Mouse (Mus musculus) MN1 (cell line): ENCODE results near the gene Zyg11b.
A peak's percentile ranks its signal among the peaks of the same experiment; 100 is the strongest.

ENCODE experiments used
- DNase-seq: peaks from one replicate; pipeline ENCODE4 v3.0.0-alpha.2; 2016; ENCODE audit warnings: low spot score

Gene Zyg11b

DNA sequence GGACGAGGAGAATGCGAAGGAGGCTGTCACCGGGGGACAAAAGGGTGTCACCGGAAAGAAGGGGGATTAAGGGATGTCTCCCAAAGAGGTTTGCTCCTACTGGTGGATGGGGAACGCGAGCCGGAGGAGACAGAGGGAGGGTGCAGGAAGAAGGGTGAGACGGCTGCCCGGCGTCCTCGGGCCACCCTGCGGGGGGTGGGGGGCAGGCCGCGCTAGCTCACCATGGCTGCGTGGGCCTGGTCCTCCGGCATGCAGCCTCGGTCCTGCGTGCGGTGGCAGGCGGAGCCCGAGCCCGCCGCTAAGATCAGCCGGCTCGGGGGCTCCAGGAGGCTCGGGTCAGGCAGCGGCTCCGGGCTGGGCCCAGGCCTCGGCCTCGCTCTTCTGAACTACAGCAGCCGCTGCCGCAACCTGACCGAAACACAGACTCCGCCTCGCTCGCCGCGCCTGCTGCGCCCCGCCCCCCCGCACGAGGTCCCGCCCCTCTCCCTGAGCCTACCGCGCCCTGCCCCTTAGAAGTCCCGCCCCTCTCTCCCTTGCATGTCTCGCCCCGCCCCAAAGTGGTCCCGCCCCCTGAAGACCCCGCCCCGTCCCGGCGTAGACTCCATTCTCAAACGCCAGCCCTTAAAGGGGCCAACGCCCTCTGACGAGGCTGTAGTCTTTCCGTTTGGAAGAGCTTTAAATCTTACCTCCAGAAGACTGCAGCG is at the start of gene Zyg11b:
Zyg11b (minus strand) TSS at position 427 of the 704 bp plus-strand sequence.
- peak; percentile 84 for DNase-seq

DNA sequence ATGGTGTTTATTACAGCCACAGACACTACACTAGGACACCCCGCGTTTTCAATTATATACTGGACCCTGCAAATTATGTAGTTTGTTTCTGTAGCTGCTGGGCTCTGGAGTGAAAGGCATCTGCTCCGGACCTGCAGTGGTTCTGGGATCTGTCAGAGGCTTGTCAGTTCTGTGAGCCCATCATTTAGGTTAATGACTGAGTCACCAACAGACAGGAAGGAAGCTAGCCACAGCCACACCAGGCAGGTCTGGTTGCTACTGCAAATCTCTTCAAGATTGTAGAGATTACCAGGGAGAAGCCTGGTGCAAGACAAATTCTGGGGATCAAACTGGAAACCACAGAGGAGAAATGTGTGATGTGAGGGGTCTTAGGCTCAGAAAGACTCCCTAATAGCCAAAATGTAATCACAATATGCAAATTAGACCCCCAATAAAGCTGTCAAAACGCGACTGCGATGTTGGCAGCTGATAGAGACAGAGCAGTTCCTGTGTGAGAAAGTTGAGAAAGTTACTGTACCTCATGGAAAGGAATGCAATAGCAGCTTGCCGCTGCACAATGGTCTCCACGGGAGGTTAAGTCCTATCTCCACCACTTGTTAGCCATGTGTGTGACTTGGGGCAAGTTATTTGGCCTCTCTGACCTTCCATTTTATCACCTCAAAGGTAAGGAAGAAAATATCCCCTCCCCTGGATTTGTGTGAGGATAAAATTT is 49.1 kb upstream of the Zyg11b start:
- DNase-seq: peak; percentile 78

DNA sequence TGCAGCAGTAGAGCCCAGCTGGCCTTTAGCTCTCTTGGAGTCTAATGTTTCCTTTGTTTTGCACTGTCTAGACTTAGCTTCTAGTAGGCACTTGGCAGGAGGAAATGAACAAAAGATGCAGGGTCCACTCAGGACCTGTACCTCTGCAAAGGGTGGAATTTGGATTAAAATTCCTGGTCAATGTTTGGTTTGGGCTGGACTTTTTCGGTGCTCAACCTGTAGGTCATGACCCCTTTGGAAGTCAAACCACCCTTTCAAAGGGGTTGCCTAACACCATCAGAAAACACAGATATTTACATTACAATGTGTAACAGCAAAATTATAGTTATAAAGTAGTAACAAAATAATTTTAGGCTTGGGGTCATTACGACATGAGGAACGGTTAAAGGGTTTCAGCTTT is 48.2 kb upstream of the Zyg11b start:
- DNase-seq: no peak

DNA sequence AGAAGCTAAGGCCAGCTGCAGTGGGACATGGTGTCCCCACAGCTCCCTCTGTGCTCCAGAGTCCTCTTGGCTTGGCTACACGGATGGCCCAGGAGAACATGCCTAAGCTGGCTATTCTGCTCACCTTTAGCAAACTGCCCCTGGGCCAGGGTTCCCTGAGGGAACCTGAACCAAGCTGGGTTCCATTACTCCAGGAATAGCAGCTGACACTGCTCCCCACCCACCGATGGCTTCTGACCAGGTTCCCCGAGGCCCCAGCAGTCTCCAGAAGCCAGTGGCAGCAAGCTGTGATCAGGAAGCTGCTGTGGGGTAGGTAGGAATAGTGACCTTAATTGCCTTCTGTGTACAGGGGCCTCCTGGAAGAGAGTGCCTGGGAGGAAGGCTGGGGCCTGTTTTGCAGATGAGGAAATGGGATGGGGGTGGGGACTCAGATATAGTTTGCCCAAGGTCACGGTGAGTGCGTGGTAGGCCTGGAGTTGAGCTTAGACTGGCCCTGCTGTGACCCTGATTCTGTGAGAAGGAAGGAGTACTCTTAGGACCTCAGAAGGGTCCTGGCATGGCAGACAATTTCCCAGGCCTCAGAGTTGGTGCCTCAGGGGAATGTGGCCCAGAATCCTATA is 47.5 kb upstream of the Zyg11b start:
- DNase-seq: no peak

DNA sequence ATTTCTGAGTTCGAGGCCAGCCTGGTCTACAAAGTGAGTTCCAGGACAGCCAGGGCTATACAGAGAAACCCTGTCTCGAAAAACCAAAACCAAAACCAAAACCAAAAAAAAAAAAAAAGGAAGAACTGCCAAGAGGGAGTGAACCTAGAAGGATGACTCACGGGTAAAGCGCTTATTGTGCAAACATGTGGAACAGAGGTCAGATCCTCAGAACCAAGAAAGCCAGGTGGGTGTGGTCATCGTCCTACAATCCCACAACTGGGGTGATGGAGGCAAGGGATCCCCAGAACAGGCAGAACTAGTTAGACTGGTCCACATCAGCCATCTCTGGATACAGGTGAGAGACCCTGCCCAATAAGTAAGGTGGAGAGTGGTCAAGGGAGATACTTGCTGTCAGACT is 46.2 kb upstream of the Zyg11b start:
- no peak for DNase-seq

DNA sequence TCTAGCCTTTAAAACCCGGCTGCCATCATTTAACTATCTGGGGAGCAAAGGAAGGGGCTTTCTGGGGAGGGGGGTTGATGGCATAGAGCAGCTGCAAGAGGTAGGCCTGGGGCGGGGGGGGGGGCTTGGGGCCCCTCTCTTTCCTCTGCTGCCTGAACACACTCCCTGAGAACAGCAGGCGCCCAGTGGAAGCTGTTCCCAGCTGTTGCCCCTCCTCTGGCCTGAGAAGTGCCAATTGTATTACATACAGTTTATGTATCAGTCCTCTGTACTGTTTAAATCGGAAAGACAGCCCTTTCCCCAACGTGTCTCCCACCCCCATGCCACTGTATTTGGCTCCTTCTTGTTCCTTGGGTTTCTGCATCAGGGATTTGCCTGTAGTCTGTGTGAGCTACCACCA is 44.9 kb upstream of the Zyg11b start:
- DNase-seq: no peak

DNA sequence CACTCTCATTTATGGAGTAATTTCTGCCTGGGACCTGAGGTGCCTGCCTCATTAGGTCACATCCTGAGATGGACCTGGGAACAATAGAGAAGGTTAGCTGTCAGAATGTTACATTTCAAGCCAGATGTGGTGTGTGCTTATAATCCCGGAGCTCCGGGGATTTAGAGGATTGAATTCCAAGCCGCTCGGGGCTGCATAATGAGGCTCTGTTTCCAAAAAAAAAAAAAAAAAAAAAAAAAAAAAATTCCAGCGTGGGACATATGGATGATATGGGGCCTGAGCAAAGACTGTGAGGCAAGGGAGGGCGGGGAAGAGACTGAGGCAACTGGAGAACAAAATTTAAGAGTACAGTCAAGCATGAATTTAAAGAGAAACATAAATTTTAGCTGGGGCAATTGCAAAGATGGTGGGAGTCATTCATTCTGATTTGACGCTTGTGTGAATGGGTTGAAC is 43.8 kb upstream of the Zyg11b start:
- DNase-seq: no peak

DNA sequence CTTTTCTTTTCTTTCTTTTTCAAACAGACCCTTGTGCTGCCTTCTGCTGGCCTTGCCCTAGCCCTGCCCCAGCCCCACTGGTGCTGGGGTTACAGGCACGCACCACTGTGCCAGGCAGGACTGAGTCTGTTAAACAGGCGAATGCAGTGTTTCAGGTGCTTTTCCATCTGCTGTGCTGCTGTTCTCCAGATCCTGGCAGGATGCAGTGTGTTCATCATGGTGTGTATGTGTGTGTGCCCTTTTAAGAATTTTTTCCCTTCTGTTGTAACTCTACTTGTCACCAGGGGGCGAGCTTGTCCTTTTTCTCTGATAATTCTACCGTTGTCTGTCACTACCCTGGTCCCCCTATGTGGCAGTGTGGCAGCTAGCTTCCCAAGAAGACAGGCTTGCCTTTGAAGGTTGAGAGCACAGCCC is 38.4 kb upstream of the Zyg11b start:
- DNase-seq: peak; percentile 59

DNA sequence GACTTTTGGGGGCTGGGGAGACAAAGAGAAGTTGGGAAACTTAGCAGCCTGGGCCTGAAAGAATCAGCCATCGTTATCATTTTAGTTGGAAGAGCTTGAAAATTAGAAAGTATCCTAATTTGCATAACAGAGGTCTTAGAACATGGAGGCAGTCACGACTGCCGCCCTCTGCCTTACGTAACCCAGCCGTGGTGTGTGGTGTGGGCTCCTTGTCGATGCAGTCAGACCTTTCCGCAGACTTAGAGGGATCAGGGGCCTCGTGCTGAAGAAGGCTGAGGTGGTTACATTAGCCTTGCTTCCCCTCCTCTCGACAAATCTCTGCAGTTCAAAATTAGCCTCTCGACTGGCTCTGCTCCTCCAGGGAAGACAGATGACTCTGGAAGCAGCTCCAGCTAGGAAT is 37.9 kb upstream of the Zyg11b start:
- no peak for DNase-seq

DNA sequence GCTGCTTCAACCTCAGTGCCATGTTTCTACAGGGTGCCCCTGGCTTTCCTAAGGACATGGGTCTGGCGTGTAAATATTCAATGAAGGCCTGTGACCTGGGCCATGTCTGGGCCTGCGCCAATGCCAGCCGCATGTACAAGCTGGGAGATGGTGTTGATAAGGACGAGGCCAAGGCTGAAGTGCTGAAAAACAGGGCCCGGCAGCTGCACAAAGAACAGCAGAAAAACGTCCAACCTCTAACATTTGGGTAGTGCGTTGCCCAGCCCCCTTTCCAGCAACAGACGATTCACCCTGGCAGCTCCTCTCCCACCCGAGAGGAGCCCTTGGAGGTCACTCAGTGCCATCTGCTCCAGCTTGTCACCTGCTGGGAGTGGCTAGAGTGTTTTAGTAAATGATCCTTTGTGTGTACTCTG is 37.4 kb upstream of the Zyg11b start:
- peak; percentile 62 for DNase-seq

DNA sequence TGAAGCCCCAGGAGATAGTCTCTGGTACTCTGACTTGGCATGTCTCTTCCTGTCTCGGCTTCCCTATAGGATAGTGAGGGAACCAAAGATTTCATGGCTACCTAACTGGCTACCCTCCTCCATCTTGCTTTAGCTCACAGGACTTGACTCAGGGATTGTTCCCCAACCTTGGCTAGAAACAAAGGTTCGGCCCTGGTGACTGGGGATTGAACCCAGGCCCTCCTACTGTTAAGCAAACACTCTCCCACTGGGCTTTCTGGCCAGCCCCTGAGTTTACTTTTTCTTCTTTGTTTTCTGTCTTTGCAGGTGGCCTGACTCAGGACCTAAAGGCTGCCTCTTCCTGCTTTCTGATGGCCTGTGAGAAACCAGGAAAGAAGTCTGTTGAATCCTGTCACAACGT is 36.9 kb upstream of the Zyg11b start:
- no peak for DNase-seq

DNA sequence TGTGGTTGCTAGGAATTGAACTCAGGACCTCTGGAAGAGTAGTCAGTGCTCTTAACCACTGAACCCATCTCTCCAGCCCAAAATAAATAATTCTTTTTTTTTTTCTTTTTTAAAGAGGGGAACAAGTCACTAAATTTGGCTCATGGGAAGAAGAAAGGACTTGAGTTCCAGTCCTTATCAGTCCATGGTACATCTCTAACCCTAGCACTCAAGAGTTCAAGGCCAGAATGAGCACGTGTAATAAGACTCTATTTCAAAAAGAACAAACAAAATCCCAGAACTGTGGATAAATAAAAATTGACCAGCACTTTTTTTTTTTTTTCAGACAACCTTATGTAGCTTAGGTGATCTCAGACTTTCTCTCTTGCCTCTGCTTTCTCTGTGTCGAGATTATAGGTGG is 35.9 kb upstream of the Zyg11b start:
- DNase-seq: no peak

DNA sequence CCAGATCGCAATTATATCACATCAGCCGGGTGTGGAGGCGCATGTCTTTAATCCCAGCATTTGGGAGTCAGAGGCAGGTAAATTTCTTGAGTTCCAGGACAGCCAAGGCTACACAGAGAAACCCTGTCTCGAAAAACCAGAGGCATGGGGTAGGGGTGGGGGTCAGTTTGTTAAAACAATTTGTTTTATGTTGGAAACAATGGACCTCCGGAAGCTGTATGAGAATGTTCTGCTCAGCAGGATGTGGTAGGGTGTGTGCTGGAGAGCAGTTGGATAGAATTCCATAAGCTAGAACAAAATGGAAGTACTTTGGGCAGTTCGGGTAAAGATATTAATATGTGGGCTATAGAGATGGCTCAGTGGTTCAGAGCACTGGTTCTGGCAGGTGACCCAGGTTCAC is 34.5 kb upstream of the Zyg11b start:
- no peak for DNase-seq

DNA sequence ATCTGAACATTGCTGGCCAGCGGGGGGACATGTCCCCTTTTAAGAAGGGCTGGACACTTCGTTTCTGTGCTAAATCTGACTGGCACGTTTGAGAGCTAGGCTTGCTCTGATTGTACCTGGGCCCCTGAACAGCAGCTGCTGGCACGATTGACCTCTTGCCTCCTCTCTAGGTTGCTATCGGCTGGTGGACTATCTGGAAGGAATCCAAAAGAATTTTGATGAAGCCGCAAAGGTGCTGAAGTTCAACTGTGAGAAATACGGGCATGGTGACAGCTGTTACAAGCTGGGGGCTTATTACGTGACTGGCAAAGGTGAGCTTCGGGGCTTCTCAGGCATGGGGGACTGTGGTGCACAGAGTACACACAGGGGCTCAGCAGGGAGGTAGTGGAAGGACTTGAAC is 31.1 kb upstream of the Zyg11b start:
- DNase-seq: no peak

DNA sequence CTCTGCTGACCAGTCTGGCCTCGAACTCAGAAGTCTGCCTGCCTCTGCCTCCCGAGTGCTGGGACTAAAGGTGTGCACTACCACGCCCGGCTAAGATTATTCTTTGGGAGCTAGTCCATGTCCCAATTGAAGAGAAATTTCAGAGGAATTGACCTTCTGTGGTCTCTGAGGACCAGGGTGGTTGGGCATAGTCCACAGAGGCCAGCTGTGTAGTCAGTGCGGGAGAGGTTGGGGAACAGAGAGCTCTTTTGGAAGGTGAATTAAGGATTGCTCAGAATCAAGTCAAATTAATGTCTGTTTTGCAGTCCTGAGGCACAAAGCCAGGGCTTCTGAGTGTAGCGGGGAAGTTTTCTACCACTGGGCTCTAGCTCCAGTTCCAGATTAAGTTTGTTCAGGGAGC is 28.9 kb upstream of the Zyg11b start:
- DNase-seq: no peak

DNA sequence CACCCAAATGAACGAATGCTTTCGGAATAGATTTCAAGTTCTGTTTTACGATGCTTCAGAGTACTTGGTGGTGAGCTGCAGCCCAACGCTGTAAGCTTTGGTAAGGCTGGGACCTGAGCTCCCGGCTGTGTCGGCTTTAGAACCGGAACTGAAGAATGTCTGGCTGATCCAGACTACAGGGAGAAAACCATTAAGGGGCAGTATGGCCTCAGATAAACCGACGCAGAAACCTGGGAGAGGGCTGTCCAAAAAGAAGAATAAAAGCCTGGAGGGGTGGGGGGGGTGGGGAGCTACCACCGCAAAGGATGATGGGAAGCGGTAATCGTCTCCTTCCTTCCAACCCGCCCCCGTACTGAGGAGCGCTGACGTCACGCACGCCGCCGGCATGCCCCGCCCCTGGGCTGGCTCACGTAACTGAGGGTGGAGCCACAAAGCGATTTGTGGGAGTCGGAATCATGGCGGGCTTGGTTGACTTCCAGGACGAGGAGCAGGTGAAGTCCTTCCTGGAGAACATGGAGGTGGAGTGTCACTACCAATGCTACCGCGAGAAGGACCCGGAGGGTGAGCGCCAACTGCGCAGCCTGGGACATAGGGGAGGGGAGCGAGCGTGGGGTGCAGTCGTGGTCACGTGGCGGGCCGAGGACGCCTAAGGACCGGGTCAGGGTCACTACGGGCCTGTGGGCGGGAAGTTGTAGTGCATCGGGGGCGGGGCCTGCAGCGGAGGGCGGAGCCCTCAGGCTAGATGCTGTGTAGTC is 27.0 kb upstream of the Zyg11b start, which contains the start of gene Coa7:
Coa7 (plus strand) TSS at position 411 of the 755 bp plus-strand sequence.
- DNase-seq: peak; percentile 92

DNA sequence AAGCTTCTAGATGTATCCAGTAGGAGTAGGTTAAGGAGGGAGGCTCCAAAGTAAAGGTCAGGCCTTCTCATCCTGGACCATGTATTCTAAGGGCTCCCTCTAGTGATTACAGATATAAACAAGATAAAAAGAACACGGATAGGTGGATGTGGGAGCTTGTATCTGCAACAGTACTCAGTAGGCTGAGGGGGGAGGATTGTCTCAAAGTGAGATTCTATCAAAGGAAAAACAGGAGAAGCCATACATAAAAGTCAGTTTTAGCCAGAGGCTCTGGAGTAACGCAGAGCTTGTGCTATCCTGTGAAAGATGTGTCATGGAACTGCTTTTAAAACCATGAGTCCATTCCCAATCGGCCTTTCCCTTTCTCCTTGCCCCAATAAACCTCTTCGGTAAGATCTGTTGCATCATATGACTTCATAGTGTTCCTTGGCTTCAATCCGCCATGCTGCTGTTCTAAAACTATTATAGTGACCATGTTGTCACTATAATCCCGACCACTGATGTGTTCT is 26.2 kb upstream of the Zyg11b start:
- DNase-seq: peak; percentile 72

DNA sequence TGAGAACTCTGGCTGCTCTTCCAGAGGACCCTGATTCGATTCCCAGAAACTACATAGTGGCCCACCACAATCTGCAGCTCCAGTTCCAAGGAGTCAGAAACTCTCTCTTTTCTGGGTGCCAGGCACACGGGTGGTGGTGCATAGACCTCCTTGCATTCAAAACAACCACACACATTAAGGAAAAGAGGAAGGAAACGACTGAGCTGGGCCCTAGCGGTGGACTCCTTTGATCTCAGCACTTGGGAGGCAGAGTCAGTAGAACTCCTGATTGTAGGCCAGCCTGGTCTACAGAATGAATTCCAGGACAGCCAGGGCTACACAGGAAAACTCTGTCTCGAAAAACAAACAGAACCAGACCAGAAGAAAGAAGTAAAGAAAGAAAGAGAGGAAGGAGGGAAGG is 22.7 kb upstream of the Zyg11b start:
- no peak for DNase-seq

DNA sequence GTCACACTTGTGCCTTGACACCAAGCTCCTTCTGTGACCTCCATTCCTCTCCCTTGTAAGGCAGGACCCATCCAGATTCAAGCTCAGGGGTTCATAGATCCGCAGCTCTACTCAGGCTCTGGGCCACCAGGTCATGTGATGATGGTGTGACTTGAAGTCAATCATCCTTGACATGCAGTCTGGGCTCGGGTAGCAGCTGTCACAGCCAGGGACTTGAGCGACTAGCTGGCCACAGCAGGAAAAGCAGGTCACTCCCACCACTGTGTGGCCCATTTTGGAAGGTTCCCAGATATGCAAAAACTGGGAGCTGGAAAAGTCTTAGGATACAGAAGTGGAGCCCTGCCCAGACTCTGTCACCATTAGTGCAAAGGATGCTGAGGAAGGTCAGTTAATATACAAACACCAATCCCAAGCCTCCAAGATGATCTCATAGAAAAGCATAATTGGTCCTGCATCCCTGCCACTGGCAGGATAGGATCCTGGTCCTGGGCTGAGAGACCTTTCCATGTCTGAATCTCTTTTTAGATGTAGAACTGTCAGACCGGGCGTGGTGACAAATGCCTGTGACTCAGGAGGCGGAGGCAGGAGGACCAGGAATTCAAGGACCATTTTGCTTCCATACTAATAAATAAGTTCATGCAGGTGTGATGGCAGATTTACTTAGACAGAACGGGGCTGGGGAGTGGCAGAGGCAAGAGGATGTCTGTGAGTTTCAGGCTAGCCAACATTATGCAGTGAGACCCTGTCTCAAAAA is 19.9 kb upstream of the Zyg11b start:
- DNase-seq: no peak

DNA sequence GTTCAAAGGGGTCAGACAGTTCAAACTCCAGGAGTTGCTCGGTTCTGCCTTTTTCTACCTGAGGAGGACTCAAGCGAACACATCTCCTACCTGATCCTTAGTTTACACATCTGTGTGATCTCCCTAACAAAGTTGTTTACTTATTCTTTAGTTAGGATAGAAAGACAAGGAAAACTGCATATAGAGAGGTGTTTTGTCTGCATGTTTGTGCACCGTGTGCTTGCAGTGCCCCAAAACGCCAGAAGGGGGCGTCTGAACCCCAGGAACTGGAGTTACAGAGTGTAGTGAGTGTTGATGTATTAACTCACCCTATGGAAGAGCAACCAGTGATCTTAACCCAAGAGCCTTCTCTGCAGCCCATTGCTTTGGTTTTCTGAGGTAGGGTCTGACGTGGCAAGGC is 18.9 kb upstream of the Zyg11b start:
- no peak for DNase-seq
